ENCODE assay signal across 8 mouse cellular contexts in the genomic region with DNA sequence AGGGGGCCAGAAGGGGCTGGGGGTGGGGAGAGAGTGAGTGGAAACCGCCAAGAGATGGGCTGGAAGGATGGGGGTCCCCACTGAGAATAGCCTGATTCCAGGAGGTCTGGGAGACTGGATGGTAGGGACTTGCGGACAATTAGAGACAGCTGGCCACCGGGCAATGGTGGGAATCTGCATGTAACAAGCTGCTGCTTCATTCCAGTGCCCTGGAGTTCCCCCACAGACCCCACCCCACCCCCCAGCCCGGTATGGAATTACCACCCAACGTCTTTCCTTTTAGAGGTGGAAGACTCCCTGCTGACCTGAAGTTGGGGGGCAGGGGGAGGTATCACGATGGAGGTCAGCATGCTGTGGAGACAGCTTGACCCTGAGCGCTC. TPM values are rescaled to one million over a fixed set of nuclear protein-coding genes. Genes with fewer than 3 reads are reported as not detected.
DNase-seq lines count a peak whose midpoint lies in the region; ATAC-seq and TF ChIP-seq lines count a peak whose summit lies in the region.

No protein-coding gene starts in this region.

- H3K4me3 ChIP-seq in cerebellum, adult 2 months (replicated peaks; ENCODE audit: insufficient read depth, low read depth, low read length), result no peak overlapping the region
- no peak overlapping the region for H3K4me3 ChIP-seq in lung, embryonic 14.5 days (ENCODE audit: low read depth, low read length)
- no peak overlapping the region for H3K4me3 ChIP-seq in limb, embryonic 11.5 days (ENCODE audit: low read depth, low read length)
- no peak overlapping the region; the same call in 1 of the 2 replicates for H3K4me3 ChIP-seq in neural tube, embryonic 12.5 days

- no peak for TF ChIP-seq CTCF in cerebellum, adult 2 months (IDR thresholded peaks at IDR 0.05; ENCODE audit: borderline replicate concordance, insufficient read depth, low read depth, low read length)
- no peak for TF ChIP-seq CTCF in lung, embryonic 14.5 days (IDR thresholded peaks at IDR 0.05; ENCODE audit: low read depth)

- peak overlapping the region; percentile 44; the same call in 1 of the 2 replicates for H3K4me2 ChIP-seq in lung, embryonic 14.5 days
- H3K4me2 ChIP-seq in limb, embryonic 11.5 days (ENCODE audit: low read depth, severe bottlenecking), result peak overlapping the region; percentile 20
- peak overlapping the region; percentile 74 for H3K4me2 ChIP-seq in neural tube, embryonic 12.5 days (replicated peaks)

- H3K9ac ChIP-seq in lung, embryonic 14.5 days, result no peak overlapping the region
- H3K9ac ChIP-seq in limb, embryonic 11.5 days (ENCODE audit: low read length), result no peak overlapping the region
- H3K9ac ChIP-seq in neural tube, embryonic 12.5 days, result 0 out of 2 replicates have a peak overlapping the region, but pooled peaks have one; percentile 29

- H3K9me3 ChIP-seq in lung, embryonic 14.5 days (ENCODE audit: low read depth, low read length), result no peaks in the 10 kb centered on the region
- no peaks in the 10 kb centered on the region for H3K9me3 ChIP-seq in limb, embryonic 11.5 days (ENCODE audit: control insufficient read depth, low read length)
- no peaks in the 10 kb centered on the region for H3K9me3 ChIP-seq in neural tube, embryonic 12.5 days

- DNase-seq in cerebellum, adult 11-12 months, result peak; percentile 46
- no peak for DNase-seq in cerebellum, adult 2 months
- DNase-seq in lung, embryonic 14.5 days, result no peak
- DNase-seq in lung, postnatal 36 days, result no peak
- DNase-seq in limb, embryonic 11.5 days (ENCODE audit: low spot score), result peak; percentile 47
- no peak for DNase-seq in left cerebral cortex, adult 9 months (ENCODE audit: low spot score in 2 of 2)
- no peak for DNase-seq in layer of hippocampus, adult 11-12 months (ENCODE audit: low spot score)

- peaks cover 37% of the 10 kb centered on the region for H3K4me1 ChIP-seq in cerebellum, adult 2 months (ENCODE audit: control insufficient read depth, insufficient read depth, low read length)
- peaks cover 39% of the 10 kb centered on the region for H3K4me1 ChIP-seq in lung, embryonic 14.5 days (ENCODE audit: insufficient read depth)
- H3K4me1 ChIP-seq in limb, embryonic 11.5 days (ENCODE audit: control insufficient read depth, insufficient read depth, low read length), result peaks cover 79% of the 10 kb centered on the region
- H3K4me1 ChIP-seq in neural tube, embryonic 12.5 days, result peaks cover 100% of the 10 kb centered on the region

- 0 out of 2 replicates have a peak, but pooled peaks cover 1% of the 10 kb centered on the region for H3K36me3 ChIP-seq in lung, embryonic 14.5 days (ENCODE audit: insufficient read depth)
- 0 out of 2 replicates have a peak, but pooled peaks cover 2% of the 10 kb centered on the region for H3K36me3 ChIP-seq in limb, embryonic 11.5 days (ENCODE audit: control insufficient read depth, insufficient read depth, low read length)
- H3K36me3 ChIP-seq in neural tube, embryonic 12.5 days, result no peaks in the 10 kb centered on the region

- H3K27ac ChIP-seq in cerebellum, adult 2 months (ENCODE audit: insufficient read depth, low read length), result no peak overlapping the region
- 0 out of 2 replicates have a peak overlapping the region, but pooled peaks have one; percentile 12 for H3K27ac ChIP-seq in lung, embryonic 14.5 days (ENCODE audit: low read depth)
- H3K27ac ChIP-seq in limb, embryonic 11.5 days (replicated peaks; ENCODE audit: low read depth, low read length), result no peak overlapping the region
- peak overlapping the region; percentile 77; the same call in 1 of the 2 replicates for H3K27ac ChIP-seq in neural tube, embryonic 12.5 days

- no peaks in the 10 kb centered on the region; the same call in 1 of the 2 replicates for H3K27me3 ChIP-seq in cerebellum, adult 2 months (ENCODE audit: control insufficient read depth, insufficient read depth, low read length)
- peaks cover 75% of the 10 kb centered on the region for H3K27me3 ChIP-seq in lung, embryonic 14.5 days (ENCODE audit: insufficient read depth, low read length)
- peaks cover 55% of the 10 kb centered on the region for H3K27me3 ChIP-seq in limb, embryonic 11.5 days (ENCODE audit: control insufficient read depth, insufficient read depth, low read length)
- H3K27me3 ChIP-seq in neural tube, embryonic 12.5 days (replicated peaks), result peaks cover 43% of the 10 kb centered on the region

- no peak for TF ChIP-seq POLR2A in cerebellum, adult 2 months (IDR thresholded peaks at IDR 0.05; ENCODE audit: borderline replicate concordance, insufficient read depth, low read length)

- WGBS in cerebellum, adult 2 months, result 25% methylated on average over 7 of the region's 7 CpGs
- 3% methylated on average over 7 of the region's 7 CpGs for WGBS in lung, embryonic 14.5 days
- under 1% methylated on average over 7 of the region's 7 CpGs for WGBS in limb, embryonic 11.5 days
- WGBS in neural tube, embryonic 12.5 days, result 4% methylated on average over 7 of the region's 7 CpGs

- no peak for ATAC-seq in lung, embryonic 14.5 days (ENCODE audit: insufficient read depth)
- ATAC-seq in limb, embryonic 11.5 days (ENCODE audit: insufficient number of reproducible peaks, low FRiP score, low TSS enrichment, low read depth), result no peak
- ATAC-seq in neural tube, embryonic 12.5 days (ENCODE audit: low FRiP score, low read depth), result no peak

RNA-seq across cellular contexts. Expression of a gene that starts 2.2 kb away (rescaled TPM):
- 2.1 and 2.8 TPM in 2 replicates for polyA plus RNA-seq in cerebellum, adult 2 months (2012; rRNA removed)
- polyA plus RNA-seq in lung, embryonic 14.5 days (2014; fragmentation: Nextera tagmentation; extraction: Ambion mirVana), result 0.12 and 0.18 TPM in 2 replicates
- 0.07 and 0.13 TPM in 2 replicates for polyA plus RNA-seq in limb, embryonic 11.5 days (2014; fragmentation: Nextera tagmentation; extraction: Ambion mirVana)
- polyA plus RNA-seq in neural tube, embryonic 12.5 days (2016; fragmentation: Nextera tagmentation; extraction: Ambion mirVana), result 22.1 and 24.3 TPM in 2 replicates

RNA-seq across cellular contexts. Expression of a gene that starts 12.3 kb away (rescaled TPM):
- polyA plus RNA-seq in cerebellum, adult 2 months (2012; rRNA removed), result 155 and 187 TPM in 2 replicates
- 61.2 and 67.3 TPM in 2 replicates for polyA plus RNA-seq in lung, embryonic 14.5 days (2014; fragmentation: Nextera tagmentation; extraction: Ambion mirVana)
- 44.9 and 49.9 TPM in 2 replicates for polyA plus RNA-seq in limb, embryonic 11.5 days (2014; fragmentation: Nextera tagmentation; extraction: Ambion mirVana)
- polyA plus RNA-seq in neural tube, embryonic 12.5 days (2016; fragmentation: Nextera tagmentation; extraction: Ambion mirVana), result 69.9 and 83.5 TPM in 2 replicates

RNA-seq across cellular contexts. Expression of a gene that starts 31.1 kb away (rescaled TPM):
- 88.3 and 92.6 TPM in 2 replicates for polyA plus RNA-seq in cerebellum, adult 2 months (2012; rRNA removed)
- 32.8 and 35.1 TPM in 2 replicates for polyA plus RNA-seq in lung, embryonic 14.5 days (2014; fragmentation: Nextera tagmentation; extraction: Ambion mirVana)
- 14.2 and 16.1 TPM in 2 replicates for polyA plus RNA-seq in limb, embryonic 11.5 days (2014; fragmentation: Nextera tagmentation; extraction: Ambion mirVana)
- polyA plus RNA-seq in neural tube, embryonic 12.5 days (2016; fragmentation: Nextera tagmentation; extraction: Ambion mirVana), result 43.6 and 43.7 TPM in 2 replicates

RNA-seq across cellular contexts. Expression of a gene that starts 31.3 kb away (rescaled TPM):
- 41.3 and 46.6 TPM in 2 replicates for polyA plus RNA-seq in cerebellum, adult 2 months (2012; rRNA removed)
- 0.26 and 0.72 TPM in 2 replicates for polyA plus RNA-seq in lung, embryonic 14.5 days (2014; fragmentation: Nextera tagmentation; extraction: Ambion mirVana)
- 0.17 and 0.18 TPM in 2 replicates for polyA plus RNA-seq in limb, embryonic 11.5 days (2014; fragmentation: Nextera tagmentation; extraction: Ambion mirVana)
- 28.9 and 30.4 TPM in 2 replicates for polyA plus RNA-seq in neural tube, embryonic 12.5 days (2016; fragmentation: Nextera tagmentation; extraction: Ambion mirVana)

RNA-seq across cellular contexts. Expression of a gene that starts 58.2 kb away (rescaled TPM):
- polyA plus RNA-seq in cerebellum, adult 2 months (2012; rRNA removed), result 41.1 and 44.0 TPM in 2 replicates
- polyA plus RNA-seq in lung, embryonic 14.5 days (2014; fragmentation: Nextera tagmentation; extraction: Ambion mirVana), result 83.9 and 93.3 TPM in 2 replicates
- polyA plus RNA-seq in limb, embryonic 11.5 days (2014; fragmentation: Nextera tagmentation; extraction: Ambion mirVana), result 67.4 and 72.5 TPM in 2 replicates
- polyA plus RNA-seq in neural tube, embryonic 12.5 days (2016; fragmentation: Nextera tagmentation; extraction: Ambion mirVana), result 49.0 and 50.6 TPM in 2 replicates

Comparison
In these comparisons a context has a peak if more than half of its experiments do, and no peak if none do; other contexts are left out.
1. DNase-seq: peak in cerebellum, adult 11-12 months (single experiment) and limb, embryonic 11.5 days (single experiment); none in cerebellum, adult 2 months (0 of 2), lung, embryonic 14.5 days (single experiment), lung, postnatal 36 days (single experiment), left cerebral cortex, adult 9 months (0 of 2) and layer of hippocampus, adult 11-12 months (single experiment).
2. H3K27ac ChIP-seq: peak in lung, embryonic 14.5 days (single experiment) and neural tube, embryonic 12.5 days (single experiment); none in cerebellum, adult 2 months (single experiment) and limb, embryonic 11.5 days (single experiment).
3. H3K4me2 ChIP-seq: peak in every context shown above with its lines; median percentile 74 in neural tube, embryonic 12.5 days; 44 in lung, embryonic 14.5 days; 20 in limb, embryonic 11.5 days.